In genomic region chr12:29239975-29240374, GRCm38 (mm10) we compare ENCODE assay signal across 11 mouse cellular contexts.
DNase-seq lines count a peak whose midpoint lies in the region; ATAC-seq lines count a peak whose summit lies in the region.
"Had no signal": no experiment of that assay in that cellular context is flagged by ENCODE, and none has a peak within 500 bp of the region (broad histone marks: within the 10 kb centered on the region; RNA-seq: fewer than 3 reads in every experiment).

No protein-coding gene starts in this region.

- no peak overlapping the region for H3K27ac ChIP-seq in lung, embryonic 16.5 days (ENCODE audit: low read length)
- H3K27ac ChIP-seq in hindbrain, embryonic 15.5 days (replicated peaks), result peak overlapping the region; percentile 63
- H3K27ac ChIP-seq: limb, embryonic 12.5 days had no signal

- H3K9me3 ChIP-seq in lung, embryonic 16.5 days (ENCODE audit: control insufficient read depth, low read length), result no peaks in the 10 kb centered on the region
- H3K9me3 ChIP-seq in hindbrain, embryonic 15.5 days, result no peaks in the 10 kb centered on the region
- H3K9me3 ChIP-seq: limb, embryonic 12.5 days had no signal

- 11% methylated on average over 5 of the region's 5 CpGs for WGBS in lung, embryonic 16.5 days
- 18% methylated on average over 5 of the region's 5 CpGs for WGBS in hindbrain, embryonic 15.5 days

- H3K9ac ChIP-seq in lung, embryonic 16.5 days (ENCODE audit: low read length), result no peak overlapping the region
- no peak overlapping the region for H3K9ac ChIP-seq in hindbrain, embryonic 15.5 days
- H3K9ac ChIP-seq: limb, embryonic 12.5 days had no signal

- H3K36me3 ChIP-seq in lung, embryonic 16.5 days (ENCODE audit: control insufficient read depth, insufficient read depth, low read length), result no peaks in the 10 kb centered on the region
- no peaks in the 10 kb centered on the region for H3K36me3 ChIP-seq in hindbrain, embryonic 15.5 days
- H3K36me3 ChIP-seq: G1E; limb, embryonic 12.5 days had no signal

- no peak overlapping the region for H3K4me2 ChIP-seq in lung, embryonic 16.5 days (ENCODE audit: low read depth, low read length)
- no peak overlapping the region for H3K4me2 ChIP-seq in hindbrain, embryonic 15.5 days
- H3K4me2 ChIP-seq: limb, embryonic 12.5 days had no signal

- H3K4me1 ChIP-seq in lung, embryonic 16.5 days (replicated peaks; ENCODE audit: control insufficient read depth, insufficient read depth, low read length), result peaks cover 18% of the 10 kb centered on the region
- H3K4me1 ChIP-seq in hindbrain, embryonic 15.5 days (replicated peaks), result peaks cover 30% of the 10 kb centered on the region

- intact Hi-C loops in left cerebral cortex, postnatal 14 days (cut with DNase I), result no loop called here

- DNase-seq in lung, adult 18-20 months, result no peak
- peak; percentile 66 to 86 for DNase-seq in left cerebral cortex, postnatal 14 days (ENCODE audit: low spot score in 2 of 2)
- DNase-seq in right cerebral cortex, postnatal 36 days (ENCODE audit: low spot score in 2 of 2), result peak; percentile 51 to 56
- no peak for DNase-seq in ovary, postnatal 14 days (ENCODE audit: low spot score)
- no peak for DNase-seq in spleen, postnatal 14 days (ENCODE audit: low spot score in 2 of 2)
- DNase-seq in heart, adult 18-20 months, result no peak
- DNase-seq: heart, adult 11 months had no signal

- H3K27me3 ChIP-seq in lung, embryonic 16.5 days (ENCODE audit: control insufficient read depth, insufficient read depth, low read depth, low read length), result no peaks in the 10 kb centered on the region
- H3K27me3 ChIP-seq in hindbrain, embryonic 15.5 days, result no peaks in the 10 kb centered on the region
- H3K27me3 ChIP-seq: limb, embryonic 12.5 days had no signal

- H3K4me3 ChIP-seq in lung, embryonic 16.5 days (ENCODE audit: low read length), result no peak overlapping the region
- no peak overlapping the region for H3K4me3 ChIP-seq in hindbrain, embryonic 15.5 days
- H3K4me3 ChIP-seq: limb, embryonic 12.5 days had no signal

- peak; percentile 76 for ATAC-seq in lung, embryonic 16.5 days (ENCODE audit: low read depth)
- ATAC-seq in hindbrain, embryonic 15.5 days (ENCODE audit: low FRiP score, low read depth), result peak; percentile 82

Comparison
In these comparisons a context has a peak if more than half of its experiments do, and no peak if none do; other contexts are left out.
1. DNase-seq: peak in left cerebral cortex, postnatal 14 days (2 of 2) and right cerebral cortex, postnatal 36 days (2 of 2); none in lung, adult 18-20 months (0 of 2), ovary, postnatal 14 days (single experiment), spleen, postnatal 14 days (0 of 2) and heart, adult 18-20 months (0 of 2).